Mouse (Mus musculus): ENCODE data around the gene Akr1b8. TPM values are rescaled to one million over a fixed set of nuclear protein-coding genes. Genes with fewer than 3 reads are reported as not detected.

The Akr1b8 gene
- total and polyA plus RNA-seq, 2 experiments from 2014 or later = 0.38 to 2.2 TPM

- WGBS = 5% methylated on average over 13 of the region's 13 CpGs
- DNase-seq (ENCODE audit: low spot score) (no peak), ATAC-seq (ENCODE audit: low FRiP score) (no peak)
- Histone ChIP-seq H3K27me3 (ENCODE audit: insufficient read depth, low read length) (no peaks in the 10 kb centered on the region), H3K27ac (ENCODE audit: low read depth, low read length) (peak overlapping the region; percentile 32; the same call in 1 of the 2 replicates), H3K4me3 (ENCODE audit: low read depth, low read length) (peak overlapping the region; percentile 34; the same call in 1 of the 2 replicates), H3K9ac (replicated peaks; ENCODE audit: low read length, poor library complexity, severe bottlenecking) (no peak overlapping the region), H3K9me3 (ENCODE audit: low read length) (no peaks in the 10 kb centered on the region), H3K4me1 (ENCODE audit: insufficient read depth, low read length) (no peaks in the 10 kb centered on the region), H3K4me2 (ENCODE audit: low read depth, low read length, poor library complexity, severe bottlenecking) (peak overlapping the region; percentile 57), H3K36me3 (ENCODE audit: insufficient read depth, low read length) (no peaks in the 10 kb centered on the region)
- no peak for TF ChIP-seq CTCF (IDR thresholded peaks at IDR 0.05)
These were observed 30.9 kb downstream of the Akr1b8 start for GRCm38 (mm10) chr6:34384701-34385370.

- 92% methylated on average over 4 of the region's 4 CpGs for WGBS
- no peak overlapping the region for H3K27ac ChIP-seq (ENCODE audit: low read depth, low read length)
- no peak for TF ChIP-seq CTCF (IDR thresholded peaks at IDR 0.05)
- no peaks in the 10 kb centered on the region for H3K36me3 ChIP-seq (ENCODE audit: insufficient read depth, low read length)
- no peak overlapping the region for H3K4me2 ChIP-seq (ENCODE audit: low read depth, low read length, poor library complexity, severe bottlenecking)
- no peak overlapping the region for H3K4me3 ChIP-seq (ENCODE audit: low read depth, low read length)
- no peaks in the 10 kb centered on the region for H3K27me3 ChIP-seq (ENCODE audit: insufficient read depth, low read length)
- no peak overlapping the region for H3K9ac ChIP-seq (replicated peaks; ENCODE audit: low read length, poor library complexity, severe bottlenecking)
- DNase-seq (ENCODE audit: low spot score) (no peak), ATAC-seq (ENCODE audit: low FRiP score) (no peak)
- 0 out of 2 replicates have a peak, but pooled peaks cover 3% of the 10 kb centered on the region for H3K9me3 ChIP-seq (ENCODE audit: low read length)
- H3K4me1 ChIP-seq (ENCODE audit: insufficient read depth, low read length) = no peaks in the 10 kb centered on the region
These were observed 34.7 kb downstream of the Akr1b8 start for GRCm38 (mm10) chr6:34388420-34389156.

- no peaks in the 10 kb centered on the region for H3K27me3 ChIP-seq (ENCODE audit: insufficient read depth, low read length)
- no peak overlapping the region for H3K9ac ChIP-seq (replicated peaks; ENCODE audit: low read length, poor library complexity, severe bottlenecking)
- H3K4me1 ChIP-seq (ENCODE audit: insufficient read depth, low read length) = no peaks in the 10 kb centered on the region
- H3K4me2 ChIP-seq (ENCODE audit: low read depth, low read length, poor library complexity, severe bottlenecking) = no peak overlapping the region
- H3K27ac ChIP-seq (ENCODE audit: low read depth, low read length) = no peak overlapping the region
- no peaks in the 10 kb centered on the region for H3K36me3 ChIP-seq (ENCODE audit: insufficient read depth, low read length)
- H3K9me3 ChIP-seq (ENCODE audit: low read length) = no peaks in the 10 kb centered on the region
- ATAC-seq (ENCODE audit: low FRiP score) (no peak), DNase-seq (ENCODE audit: low spot score) (no peak)
- WGBS = 84% methylated on average over 5 of the region's 5 CpGs
- no peak for TF ChIP-seq CTCF (IDR thresholded peaks at IDR 0.05)
- no peak overlapping the region for H3K4me3 ChIP-seq (ENCODE audit: low read depth, low read length)
These were observed 42.0 kb downstream of the Akr1b8 start for GRCm38 (mm10) chr6:34395897-34396296.

GRCm38 (mm10) chr6:34398431-34398830, 44.5 kb downstream of the Akr1b8 start:
- H3K36me3 ChIP-seq (ENCODE audit: insufficient read depth, low read length) = no peaks in the 10 kb centered on the region
- H3K4me2 ChIP-seq (ENCODE audit: low read depth, low read length, poor library complexity, severe bottlenecking) = no peak overlapping the region
- no peak overlapping the region for H3K27ac ChIP-seq (ENCODE audit: low read depth, low read length)
- DNase-seq (ENCODE audit: low spot score) (no peak), ATAC-seq (ENCODE audit: low FRiP score) (no peak)
- no peaks in the 10 kb centered on the region for H3K4me1 ChIP-seq (ENCODE audit: insufficient read depth, low read length)
- WGBS = 93% methylated on average over 6 of the region's 6 CpGs
- no peak overlapping the region for H3K9ac ChIP-seq (replicated peaks; ENCODE audit: low read length, poor library complexity, severe bottlenecking)
- TF ChIP-seq CTCF (IDR thresholded peaks at IDR 0.05) = no peak
- H3K4me3 ChIP-seq (ENCODE audit: low read depth, low read length) = no peak overlapping the region
- no peaks in the 10 kb centered on the region for H3K9me3 ChIP-seq (ENCODE audit: low read length)
- no peaks in the 10 kb centered on the region for H3K27me3 ChIP-seq (ENCODE audit: insufficient read depth, low read length)

GRCm38 (mm10) chr6:34399606-34400220, 45.8 kb downstream of the Akr1b8 start:
- ATAC-seq (ENCODE audit: low FRiP score) (no peak), DNase-seq (ENCODE audit: low spot score) (no peak)
- TF ChIP-seq CTCF (IDR thresholded peaks at IDR 0.05) = no peak
- Histone ChIP-seq H3K27ac (ENCODE audit: low read depth, low read length) (no peak overlapping the region), H3K4me2 (ENCODE audit: low read depth, low read length, poor library complexity, severe bottlenecking) (no peak overlapping the region), H3K9ac (replicated peaks; ENCODE audit: low read length, poor library complexity, severe bottlenecking) (no peak overlapping the region), H3K36me3 (ENCODE audit: insufficient read depth, low read length) (no peaks in the 10 kb centered on the region), H3K4me3 (ENCODE audit: low read depth, low read length) (no peak overlapping the region), H3K4me1 (ENCODE audit: insufficient read depth, low read length) (no peaks in the 10 kb centered on the region), H3K9me3 (ENCODE audit: low read length) (no peaks in the 10 kb centered on the region), H3K27me3 (ENCODE audit: insufficient read depth, low read length) (no peaks in the 10 kb centered on the region)
- 83% methylated on average over 13 of the region's 13 CpGs for WGBS

GRCm38 (mm10) chr6:34400696-34401095, 46.8 kb downstream of the Akr1b8 start:
- WGBS = 81% methylated on average over 2 of the region's 2 CpGs
- Histone ChIP-seq H3K9ac (replicated peaks; ENCODE audit: low read length, poor library complexity, severe bottlenecking) (no peak overlapping the region), H3K27me3 (ENCODE audit: insufficient read depth, low read length) (no peaks in the 10 kb centered on the region), H3K36me3 (ENCODE audit: insufficient read depth, low read length) (no peaks in the 10 kb centered on the region), H3K4me2 (ENCODE audit: low read depth, low read length, poor library complexity, severe bottlenecking) (no peak overlapping the region), H3K9me3 (ENCODE audit: low read length) (no peaks in the 10 kb centered on the region), H3K4me3 (ENCODE audit: low read depth, low read length) (no peak overlapping the region), H3K27ac (ENCODE audit: low read depth, low read length) (no peak overlapping the region), H3K4me1 (ENCODE audit: insufficient read depth, low read length) (no peaks in the 10 kb centered on the region)
- no peak for DNase-seq (ENCODE audit: low spot score)
- no peak for TF ChIP-seq CTCF (IDR thresholded peaks at IDR 0.05)
- ATAC-seq (ENCODE audit: low FRiP score) = no peak
